8 mouse cellular contexts compared by ENCODE assay signal in genomic region chr16:64850287-64851084, GRCm38 (mm10). TPM values are rescaled to one million over a fixed set of nuclear protein-coding genes. Genes with fewer than 3 reads are reported as not detected.
DNase-seq lines count a peak whose midpoint lies in the region; ATAC-seq and TF ChIP-seq lines count a peak whose summit lies in the region.

No protein-coding gene starts in this region.

- 1% methylated on average over 16 of the region's 16 CpGs for WGBS in lung, adult 2 months
- WGBS in olfactory bulb, adult 2 months = 1% methylated on average over 16 of the region's 16 CpGs

- TF ChIP-seq CTCF in lung, adult 2 months (IDR thresholded peaks at IDR 0.05; ENCODE audit: insufficient read depth, low read length) = no peak
- TF ChIP-seq CTCF in olfactory bulb, adult 2 months (IDR thresholded peaks at IDR 0.05; ENCODE audit: insufficient read depth, low read depth, low read length) = no peak

- peaks cover 7% of the 10 kb centered on the region for H3K4me1 ChIP-seq in lung, adult 2 months (ENCODE audit: control insufficient read depth, insufficient read depth, low read length)
- peaks cover 2% of the 10 kb centered on the region; the same call in 1 of the 2 replicates for H3K4me1 ChIP-seq in olfactory bulb, adult 2 months (ENCODE audit: control insufficient read depth, insufficient read depth, low read length)

- no peak overlapping the region for H3K27ac ChIP-seq in olfactory bulb, adult 2 months (ENCODE audit: insufficient read depth, low read depth, low read length)

- DNase-seq in CD8-positive naive resting alpha-beta T cell, adult 2 months (ENCODE audit: low read depth in 2 of 2, low spot score in 2 of 2) = peak; percentile 14 to 28
- DNase-seq in adrenal gland, postnatal 14 days = peak; percentile 66
- DNase-seq in heart, postnatal 10 days = peak; percentile 45 to 60
- peak; percentile 51 to 61 for DNase-seq in kidney, postnatal 4 days
- DNase-seq in lung, adult 2 months = peak; percentile 39
- peak; percentile 68 for DNase-seq in thymus, postnatal 14 days

- ATAC-seq in erythroblast, adult 5-6 weeks (replicated peaks; ENCODE audit: low FRiP score, poor library complexity, severe bottlenecking) = peak; percentile 16; the same call in 1 of the 2 replicates

- H3K4me3 ChIP-seq in lung, adult 2 months (replicated peaks; ENCODE audit: extremely low read depth, low read depth, low read length) = peak overlapping the region; percentile 75
- H3K4me3 ChIP-seq in olfactory bulb, adult 2 months (ENCODE audit: insufficient read depth, low read depth, low read length) = peak overlapping the region; percentile 80

- intact Hi-C loops in heart, postnatal 10 days (cut with DNase I) = loop anchor here (5.0 kb wide), 1 partner anchor 1998 kb away; the partner anchor contains the start of gene Pros1

- no peak for TF ChIP-seq POLR2A in lung, adult 2 months (IDR thresholded peaks at IDR 0.05; ENCODE audit: borderline replicate concordance, extremely low read depth, low read depth, low read length)
- no peak for TF ChIP-seq POLR2A in olfactory bulb, adult 2 months (IDR thresholded peaks at IDR 0.05; ENCODE audit: insufficient read depth, low read depth, low read length)

RNA-seq across cellular contexts. Expression of gene Zfp654, which starts 1.0 kb away (rescaled TPM):
- total RNA-seq in adrenal gland, postnatal 14 days (2021) = 19.3 and 20.3 TPM in 2 replicates
- total RNA-seq in erythroblast, adult 5-6 weeks (2015; ENCODE audit: low replicate concordance) = 10.7 and 26.1 TPM in 2 replicates
- total RNA-seq in erythroblast, adult 5-6 weeks (2017; ENCODE audit: low replicate concordance) = 6.4 TPM in 2 replicates
- total RNA-seq in heart, postnatal 10 days (2021) = 10 to 100 TPM in 1 of 2 experiments, 1 to 10 TPM in 1; 9.9 to 10.2 TPM
- polyA plus RNA-seq in lung, adult 2 months (2012; rRNA removed) = 0.75 and 1.2 TPM in 2 replicates
- 48.4 TPM in 1 of 2 replicates, not detected in the other for polyA plus RNA-seq in olfactory bulb, adult 2 months (2012; ENCODE audit: insufficient read depth, insufficient read length, low replicate concordance, missing spikeins)

RNA-seq across cellular contexts. Expression of gene Cggbp1, which starts 1.3 kb away (rescaled TPM):
- 126 and 131 TPM in 2 replicates for total RNA-seq in adrenal gland, postnatal 14 days (2021)
- 31.6 and 42.1 TPM in 2 replicates for total RNA-seq in erythroblast, adult 5-6 weeks (2015; ENCODE audit: low replicate concordance)
- total RNA-seq in erythroblast, adult 5-6 weeks (2017; ENCODE audit: low replicate concordance) = 30.1 and 31.2 TPM in 2 replicates
- 10 to 100 TPM; 55.4 to 56.4 TPM for total RNA-seq in heart, postnatal 10 days (2021)
- 8.7 and 17.4 TPM in 2 replicates for polyA plus RNA-seq in lung, adult 2 months (2012; rRNA removed)
- polyA plus RNA-seq in olfactory bulb, adult 2 months (2012; ENCODE audit: insufficient read depth, insufficient read length, low replicate concordance, missing spikeins) = not detected in 2 replicates
